Mouse (Mus musculus) MEL (cell line): ENCODE measurements around the gene Cd38. TPM values are rescaled to one million over a fixed set of nuclear protein-coding genes. Genes with fewer than 3 reads are reported as not detected.

Source experiments
- DNase-seq: peaks from one replicate; pipeline ENCODE4 v3.0.0; 2011; ENCODE audit warnings: low read depth, low spot score
- H3K27ac ChIP-seq: 2 replicates; pipeline ENCODE4 v1.5.1; 2012; ENCODE audit warnings: low read depth, mild to moderate bottlenecking, control low read depth, low read length, moderate library complexity; ENCODE audit not compliant: control insufficient read depth
- H3K27me3 ChIP-seq, 2 experiments: fragments of 150-350 bp in 1 of 2; sonication (generic) in 1 of 2; 2 replicates each; pipeline ENCODE4 v1.6.1; 2012; ENCODE audit warnings: low read length in 2 of 2, mild to moderate bottlenecking in 2 of 2, improper control_type of control experiment in 1 of 2, moderate library complexity in 1 of 2; ENCODE audit not compliant: insufficient read depth in 2 of 2, control insufficient read depth in 1 of 2
- H3K36me3 ChIP-seq, 2 experiments: 2 replicates each; pipeline ENCODE4 v1.6.1; 2012 to 2014; ENCODE audit warnings: low read length in 2 of 2, improper control_type of control experiment in 1 of 2, inconsistent platforms in 1 of 2, mild to moderate bottlenecking in 1 of 2; ENCODE audit not compliant: insufficient read depth in 2 of 2, control insufficient read depth in 1 of 2
- H3K4me1 ChIP-seq, 2 experiments: fragments of 150-350 bp in 1 of 2; sonication (generic) in 1 of 2; 2 replicates each; pipeline ENCODE4 v1.6.1; 2012; ENCODE audit warnings: low read length in 2 of 2, improper control_type of control experiment in 1 of 2, mild to moderate bottlenecking in 1 of 2; ENCODE audit not compliant: insufficient read depth in 2 of 2, control insufficient read depth in 1 of 2
- H3K4me3 ChIP-seq, 2 experiments: fragments of 150-350 bp in 1 of 2; sonication (generic) in 1 of 2; 2 replicates each; pipeline ENCODE4 v1.5.1; 2012; ENCODE audit warnings: low read depth in 2 of 2, low read length in 2 of 2, mild to moderate bottlenecking in 2 of 2, moderate library complexity in 2 of 2, control low read depth in 1 of 2, improper control_type of control experiment in 1 of 2; ENCODE audit not compliant: control insufficient read depth in 1 of 2, insufficient read depth in 1 of 2
- H3K79me2 ChIP-seq: 2 replicates; pipeline ENCODE4 v1.6.1; 2012; ENCODE audit warnings: mild to moderate bottlenecking, low read length, moderate library complexity; ENCODE audit not compliant: control insufficient read depth, poor library complexity, insufficient read depth
- H3K9ac ChIP-seq: 2 replicates; pipeline ENCODE4 v1.6.1; 2012; ENCODE audit warnings: low read depth, mild to moderate bottlenecking, control low read depth, low read length, moderate library complexity; ENCODE audit not compliant: control insufficient read depth, poor library complexity, severe bottlenecking
- H3K9me3 ChIP-seq: fragments of 150-350 bp; sonication (generic); replicated peaks from 2 replicates; pipeline ENCODE4 v1.6.1; 2012; ENCODE audit warnings: mild to moderate bottlenecking, low read length, improper control_type of control experiment, moderate library complexity; ENCODE audit not compliant: insufficient read depth
- CHD1 ChIP-seq: IDR thresholded peaks from 2 replicates; pipeline ENCODE4 v1.6.1; 2012; ENCODE audit warnings: low read depth, mild to moderate bottlenecking, inconsistent platforms, low read length, improper control_type of control experiment
- CHD2 ChIP-seq: IDR thresholded peaks from 2 replicates; pipeline ENCODE4 v1.6.1; 2011; ENCODE audit warnings: low read length, improper control_type of control experiment
- EP300 ChIP-seq, 2 experiments: IDR thresholded peaks; 2 replicates each; pipeline ENCODE4 v1.6.1; 2011; ENCODE audit warnings: improper control_type of control experiment in 2 of 2, low read length in 2 of 2, low read depth in 1 of 2, mild to moderate bottlenecking in 1 of 2
- ETS1 ChIP-seq: IDR thresholded peaks from 2 replicates; pipeline ENCODE4 v1.6.1; 2012; ENCODE audit warnings: low read depth, mild to moderate bottlenecking, inconsistent platforms, low read length, improper control_type of control experiment, moderate library complexity
- GABPA ChIP-seq: IDR thresholded peaks from 2 replicates; pipeline ENCODE4 v1.6.1; 2012; ENCODE audit warnings: low read depth, mild to moderate bottlenecking, inconsistent platforms, low read length, improper control_type of control experiment, moderate library complexity
- GATA1 ChIP-seq: IDR thresholded peaks from 2 replicates; pipeline ENCODE4 v1.6.1; 2011; ENCODE audit warnings: low read depth, low read length, improper control_type of control experiment
- JUND ChIP-seq: IDR thresholded peaks from 2 replicates; pipeline ENCODE4 v1.6.1; 2011; ENCODE audit warnings: low read depth, mild to moderate bottlenecking, improper control_type of control experiment, low read length
- KAT2A ChIP-seq: conservative IDR thresholded peaks from 2 replicates; pipeline ENCODE4 v1.6.1; 2012; ENCODE audit warnings: low read depth, low read length, improper control_type of control experiment, inconsistent platforms
- MXI1 ChIP-seq: IDR thresholded peaks from 2 replicates; pipeline ENCODE4 v1.6.1; 2011; ENCODE audit warnings: mild to moderate bottlenecking, low read depth, low read length, improper control_type of control experiment
- MYB ChIP-seq: IDR thresholded peaks from 2 replicates; pipeline ENCODE4 v1.6.1; 2011; ENCODE audit warnings: mild to moderate bottlenecking, low read depth, low read length, improper control_type of control experiment
- NELFE ChIP-seq: IDR thresholded peaks from 2 replicates; pipeline ENCODE4 v1.6.1; 2011; ENCODE audit warnings: low read depth, low read length, improper control_type of control experiment
- POLR2A ChIP-seq, 2 experiments: IDR thresholded peaks; 2 replicates each; pipeline ENCODE4 v1.6.1; 2011 to 2012; ENCODE audit warnings: low read length in 2 of 2, mild to moderate bottlenecking in 2 of 2, control low read depth in 1 of 2, improper control_type of control experiment in 1 of 2, low read depth in 1 of 2, moderate library complexity in 1 of 2; ENCODE audit not compliant: control insufficient read depth in 1 of 2, insufficient read depth in 1 of 2, poor library complexity in 1 of 2
- RCOR1 ChIP-seq: IDR thresholded peaks from 2 replicates; pipeline ENCODE4 v1.6.1; 2012; ENCODE audit warnings: low read depth, mild to moderate bottlenecking, inconsistent platforms, low read length, improper control_type of control experiment
- SMC3 ChIP-seq: IDR thresholded peaks from 2 replicates; pipeline ENCODE4 v1.6.1; 2011; ENCODE audit warnings: low read depth, low read length, improper control_type of control experiment
- TCF12 ChIP-seq: IDR thresholded peaks from 2 replicates; pipeline ENCODE4 v1.6.1; 2014; ENCODE audit warnings: low read depth, mild to moderate bottlenecking, inconsistent platforms, low read length, improper control_type of control experiment, moderate library complexity
- UBTF ChIP-seq: IDR thresholded peaks from 2 replicates; pipeline ENCODE4 v1.6.1; 2012; ENCODE audit warnings: low read depth, mild to moderate bottlenecking, inconsistent platforms, low read length, improper control_type of control experiment, moderate library complexity, borderline replicate concordance; ENCODE audit not compliant: insufficient read depth
- ZC3H11A ChIP-seq: IDR thresholded peaks from 2 replicates; pipeline ENCODE4 v1.6.1; 2012; ENCODE audit warnings: low read depth, mild to moderate bottlenecking, inconsistent platforms, low read length, improper control_type of control experiment
- polyA plus RNA-seq, 2 experiments: library from polyadenylated mRNA; stranded (reverse) in 1 of 2; unstranded in 1 of 2; fragments of >175 nt in 1 of 2; fragments of >200 nt in 1 of 2; gene quantifications; 2 replicates each; pipeline versions ENCODE4 v1.2.1 to v1.2.4; 2012; ENCODE audit warnings: low replicate concordance in 2 of 2, low read depth in 1 of 2; ENCODE audit not compliant: insufficient read length in 2 of 2, insufficient read depth in 1 of 2, missing spikeins in 1 of 2
- total RNA-seq: library from RNA; depleted of rRNA; stranded (reverse); fragments of 300-350 nt; gene quantifications from 2 replicates; pipeline ENCODE4 v1.2.3, GENCODE M21; 2012

Cd38 gene
- total and polyA plus RNA-seq, 3 experiments, result not detected

DNA sequence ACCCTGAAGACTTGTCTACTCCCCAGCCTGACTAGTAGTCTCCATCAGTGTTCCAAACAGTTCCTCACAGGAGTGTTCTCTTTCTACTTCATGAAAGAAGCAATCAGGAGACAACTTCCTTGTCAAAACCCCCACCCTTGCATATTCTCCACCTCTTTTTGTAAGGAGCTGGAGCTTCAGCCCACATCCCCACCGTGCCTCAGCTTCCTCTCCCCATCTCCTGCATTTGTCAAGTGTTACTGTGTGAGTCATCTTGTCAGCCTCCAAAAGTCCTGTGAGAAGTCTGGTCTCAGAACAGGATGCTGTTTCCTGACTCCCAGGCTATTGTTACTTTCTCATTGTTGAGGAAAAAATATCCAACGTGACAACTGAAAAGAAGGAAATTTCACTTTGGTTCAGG lies 3.0 kb upstream of the Cd38 start:
- H3K27me3 ChIP-seq, result no peaks in the 10 kb centered on the region; a peak in 1 of 4 replicates
- no peaks in the 10 kb centered on the region for H3K79me2 ChIP-seq
- H3K36me3 ChIP-seq, result no peaks in the 10 kb centered on the region
- no peaks in the 10 kb centered on the region for H3K4me1 ChIP-seq
- DNase-seq, result no peak
- no peaks in the 10 kb centered on the region for H3K9me3 ChIP-seq
- H3K4me3 ChIP-seq, result no peak overlapping the region
- TF ChIP-seq CHD1 (no peak), EP300 (IDR thresholded peaks at IDR 0.05; ENCODE audit: low read depth in 1 of 2, low read length in 2 of 2) (no peak), POLR2A (IDR thresholded peaks at IDR 0.05; ENCODE audit: control insufficient read depth in 1 of 2, insufficient read depth in 1 of 2, low read depth in 1 of 2, low read length in 2 of 2, poor library complexity in 1 of 2) (no peak), MYB (no peak), JUND (no peak), RCOR1 (no peak), ETS1 (no peak), MXI1 (no peak), UBTF (no peak), GATA1 (no peak), NELFE (no peak), SMC3 (no peak), GABPA (no peak)
- no peak overlapping the region for H3K9ac ChIP-seq
- H3K27ac ChIP-seq, result no peak overlapping the region

DNA sequence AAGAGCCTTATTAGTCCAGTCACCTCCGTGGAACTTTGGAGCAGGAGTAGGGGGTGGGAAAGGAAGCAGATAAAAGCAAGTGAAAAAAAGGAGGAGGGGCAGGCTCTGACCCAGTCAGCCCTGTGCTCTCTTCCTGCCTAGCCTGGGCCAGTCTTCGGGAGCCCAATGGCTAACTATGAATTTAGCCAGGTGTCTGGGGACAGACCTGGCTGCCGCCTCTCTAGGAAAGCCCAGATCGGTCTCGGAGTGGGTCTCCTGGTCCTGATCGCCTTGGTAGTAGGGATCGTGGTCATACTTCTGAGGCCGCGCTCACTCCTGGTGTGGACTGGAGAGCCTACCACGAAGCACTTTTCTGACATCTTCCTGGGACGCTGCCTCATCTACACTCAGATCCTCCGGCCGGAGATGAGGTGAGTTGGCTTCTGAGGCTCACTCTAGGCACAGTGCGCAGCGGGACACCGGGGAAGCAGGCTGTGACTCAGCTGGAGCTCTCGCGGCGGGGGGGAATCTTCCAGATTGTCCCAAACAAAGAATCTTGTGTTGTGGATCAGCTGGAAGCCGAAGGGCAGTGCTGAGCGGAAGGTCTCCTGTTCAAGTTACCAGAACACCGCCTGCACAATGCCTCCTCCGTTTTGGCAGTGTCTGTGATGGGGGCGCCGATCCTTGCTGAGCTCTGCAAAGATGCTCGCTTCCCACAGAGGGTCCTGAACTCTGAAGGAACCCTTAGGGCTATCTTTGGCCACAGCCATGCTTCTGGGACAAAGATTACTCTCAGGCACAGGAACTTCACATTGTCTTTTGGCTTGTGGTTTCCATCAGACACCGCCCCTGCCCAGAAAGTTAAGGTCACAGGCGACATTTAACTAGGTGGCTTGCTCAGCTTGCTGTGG lies 603 bp downstream of the Cd38 start:
- Histone ChIP-seq H3K36me3 (no peaks in the 10 kb centered on the region), H3K27me3 (no peaks in the 10 kb centered on the region), H3K4me1 (no peaks in the 10 kb centered on the region; a peak in 1 of 4 replicates), H3K79me2 (no peaks in the 10 kb centered on the region), H3K4me3 (no peak overlapping the region), H3K27ac (no peak overlapping the region)
- DNase-seq, result no peak
- TF ChIP-seq ZC3H11A (no peak), MYB (no peak), POLR2A (IDR thresholded peaks at IDR 0.05; ENCODE audit: control insufficient read depth in 1 of 2, insufficient read depth in 1 of 2, low read depth in 1 of 2, low read length in 2 of 2, poor library complexity in 1 of 2) (no peak), JUND (no peak), GABPA (no peak)
- TF ChIP-seq, all 39 proteins: peak for 0
- Histone ChIP-seq H3K9ac (no peak overlapping the region), H3K9me3 (no peaks in the 10 kb centered on the region)

DNA sequence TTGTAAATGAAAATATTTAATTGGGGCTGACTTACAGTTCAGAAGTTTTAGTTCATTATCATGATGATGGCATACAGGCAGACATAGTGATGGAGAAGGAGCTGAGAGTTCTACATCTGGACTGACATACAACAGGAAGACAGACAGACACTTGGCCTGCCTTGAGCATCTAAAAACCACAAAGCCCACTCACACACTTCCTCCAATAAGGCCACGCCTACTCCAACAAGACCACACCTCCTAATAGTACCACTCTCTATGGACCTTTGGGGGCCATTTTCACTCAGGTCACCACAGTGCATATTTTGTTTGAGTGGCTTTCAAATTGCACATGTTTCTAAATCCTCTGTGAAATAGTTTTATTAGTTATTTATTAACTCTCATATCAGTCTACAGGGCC lies 3.5 kb downstream of the Cd38 start:
- Histone ChIP-seq H3K27me3 (peaks cover 0 to 2% of the 10 kb centered on the region in 2 experiments; a peak in 2 of 4 replicates), H3K36me3 (no peaks in the 10 kb centered on the region), H3K9me3 (no peaks in the 10 kb centered on the region), H3K79me2 (no peaks in the 10 kb centered on the region), H3K4me3 (no peak overlapping the region), H3K4me1 (no peaks in the 10 kb centered on the region; a peak in 1 of 4 replicates), H3K27ac (no peak overlapping the region), H3K9ac (no peak overlapping the region)
- TF ChIP-seq KAT2A, result no peak
- TF ChIP-seq TCF12, result no peak
- no peak for TF ChIP-seq GABPA
- no peak for TF ChIP-seq CHD2
- DNase-seq, result no peak
